Mouse (Mus musculus) forebrain, postnatal 0 days (tissue): ENCODE results near the gene Enthd1. TPM values are rescaled to one million over a fixed set of nuclear protein-coding genes. Genes with fewer than 3 reads are reported as not detected.

Experiments used
- ATAC-seq: fragments of 200-750 bp; cut with Nextera tagmentation; 2 replicates; pipeline ENCODE4 v1.8.0; 2017; ENCODE audit warnings: mild to moderate bottlenecking, moderate library complexity
- DNase-seq: peaks from one replicate; pipeline ENCODE4 v3.0.0-alpha.2; 2015
- H3K27ac ChIP-seq: fragments of 300-500 bp; sonication (generic); 2 replicates; pipeline ENCODE4 v1.5.1; 2014; ENCODE audit warnings: low read depth, mild to moderate bottlenecking, antibody characterized with exemption, low read length, moderate library complexity, mixed read lengths
- H3K27me3 ChIP-seq: fragments of 300-500 bp; sonication (generic); 2 replicates; pipeline ENCODE4 v1.6.1; 2014; ENCODE audit warnings: mild to moderate bottlenecking, low read length, mixed read lengths; ENCODE audit not compliant: insufficient read depth
- H3K36me3 ChIP-seq: fragments of 300-500 bp; sonication (generic); 2 replicates; pipeline ENCODE4 v1.6.1; 2014; ENCODE audit warnings: mild to moderate bottlenecking, moderate library complexity; ENCODE audit not compliant: insufficient read depth
- H3K4me1 ChIP-seq: fragments of 300-500 bp; sonication (generic); 2 replicates; pipeline ENCODE4 v1.6.1; 2014; ENCODE audit warnings: antibody characterized with exemption; ENCODE audit not compliant: insufficient read depth
- H3K4me2 ChIP-seq: fragments of 300-500 bp; sonication (generic); 2 replicates; pipeline ENCODE4 v1.6.1; 2014; ENCODE audit warnings: low read depth, mild to moderate bottlenecking, moderate library complexity
- H3K4me3 ChIP-seq: fragments of 300-500 bp; sonication (generic); 2 replicates; pipeline ENCODE4 v1.5.1; 2014; ENCODE audit warnings: low read depth, low read length, mixed read lengths
- H3K9ac ChIP-seq: fragments of 300-500 bp; sonication (generic); 2 replicates; pipeline ENCODE4 v1.6.1; 2014; ENCODE audit warnings: mild to moderate bottlenecking
- H3K9me3 ChIP-seq: fragments of 300-500 bp; sonication (generic); 2 replicates; pipeline ENCODE4 v1.6.1; 2016; ENCODE audit warnings: low read length
- CTCF ChIP-seq: sonication (generic); IDR thresholded peaks from 2 replicates; pipeline ENCODE4 v1.5.1; 2016; ENCODE audit warnings: antibody characterized with exemption, control low read depth, low read depth
- WGBS: fragments of 180-500 bp; shearing (Covaris S2); extraction: QIAGEN DNeasy Blood & Tissue Kit; methylation state at CpG from one replicate; pipeline ENCODE4 v1.1.7; 2014; 5-methylcytosine and 5-hydroxymethylcytosine counted together
- polyA plus RNA-seq: library from polyadenylated mRNA; unstranded; fragments of >200 nt; fragmentation: Nextera tagmentation; extraction: Ambion mirVana; gene quantifications from 2 replicates; pipeline ENCODE4 v1.2.1, GENCODE M21; 2015
- total RNA-seq: library from RNA; depleted of rRNA; stranded (reverse); fragments of >200 nt; gene quantifications from 2 replicates; pipeline ENCODE4 v1.2.3, GENCODE M21; 2014

Enthd1 gene
- total and polyA plus RNA-seq, 2 experiments from 2014 or later, result not detected

DNA sequence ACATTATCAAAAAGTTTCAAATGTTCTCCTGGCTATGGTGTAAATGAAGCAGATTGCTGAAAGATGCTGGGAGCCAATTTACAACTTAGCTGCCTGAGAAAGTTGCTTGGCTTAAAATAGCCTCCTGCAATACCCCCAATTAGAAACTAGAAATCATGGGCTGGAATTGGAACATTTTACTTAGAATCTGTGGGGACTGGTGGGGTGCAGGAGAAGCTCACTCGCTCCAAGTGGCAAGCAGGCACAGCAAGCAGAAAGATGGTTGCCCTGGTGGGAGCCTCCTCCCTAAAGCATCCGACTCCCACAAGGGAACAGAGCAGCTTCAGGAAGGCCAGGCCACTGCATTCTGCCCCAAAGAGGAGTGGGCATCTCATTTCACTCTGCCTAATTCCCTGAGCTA, 28.9 kb downstream of the Enthd1 start:
- H3K4me3 ChIP-seq, result no peak overlapping the region
- DNase-seq (peak; percentile 70), ATAC-seq (peak; percentile 69)
- no peak overlapping the region for H3K9ac ChIP-seq
- H3K9me3 ChIP-seq, result no peaks in the 10 kb centered on the region
- no peaks in the 10 kb centered on the region for H3K36me3 ChIP-seq
- peak overlapping the region; percentile 62 for H3K27ac ChIP-seq
- no peak overlapping the region for H3K4me2 ChIP-seq
- TF ChIP-seq CTCF, result no peak
- no peaks in the 10 kb centered on the region for H3K27me3 ChIP-seq
- H3K4me1 ChIP-seq, result 0 out of 2 replicates have a peak, but pooled peaks cover 2% of the 10 kb centered on the region
- 57% methylated on average over 2 of the region's 2 CpGs for WGBS

GRCm38 (mm10) chr15:80533274-80533673, 31.7 kb downstream of the Enthd1 start:
- H3K27me3 ChIP-seq, result no peaks in the 10 kb centered on the region
- no peak overlapping the region for H3K27ac ChIP-seq
- no peak for DNase-seq
- no peak overlapping the region for H3K4me2 ChIP-seq
- WGBS, result 59% methylated on average over 6 of the region's 6 CpGs
- H3K9me3 ChIP-seq, result no peaks in the 10 kb centered on the region
- H3K9ac ChIP-seq, result no peak overlapping the region
- H3K4me1 ChIP-seq, result peaks cover 7% of the 10 kb centered on the region; the same call in 1 of the 2 replicates
- H3K36me3 ChIP-seq, result no peaks in the 10 kb centered on the region
- no peak overlapping the region for H3K4me3 ChIP-seq
- no peak for TF ChIP-seq CTCF
- no peak for ATAC-seq

DNA sequence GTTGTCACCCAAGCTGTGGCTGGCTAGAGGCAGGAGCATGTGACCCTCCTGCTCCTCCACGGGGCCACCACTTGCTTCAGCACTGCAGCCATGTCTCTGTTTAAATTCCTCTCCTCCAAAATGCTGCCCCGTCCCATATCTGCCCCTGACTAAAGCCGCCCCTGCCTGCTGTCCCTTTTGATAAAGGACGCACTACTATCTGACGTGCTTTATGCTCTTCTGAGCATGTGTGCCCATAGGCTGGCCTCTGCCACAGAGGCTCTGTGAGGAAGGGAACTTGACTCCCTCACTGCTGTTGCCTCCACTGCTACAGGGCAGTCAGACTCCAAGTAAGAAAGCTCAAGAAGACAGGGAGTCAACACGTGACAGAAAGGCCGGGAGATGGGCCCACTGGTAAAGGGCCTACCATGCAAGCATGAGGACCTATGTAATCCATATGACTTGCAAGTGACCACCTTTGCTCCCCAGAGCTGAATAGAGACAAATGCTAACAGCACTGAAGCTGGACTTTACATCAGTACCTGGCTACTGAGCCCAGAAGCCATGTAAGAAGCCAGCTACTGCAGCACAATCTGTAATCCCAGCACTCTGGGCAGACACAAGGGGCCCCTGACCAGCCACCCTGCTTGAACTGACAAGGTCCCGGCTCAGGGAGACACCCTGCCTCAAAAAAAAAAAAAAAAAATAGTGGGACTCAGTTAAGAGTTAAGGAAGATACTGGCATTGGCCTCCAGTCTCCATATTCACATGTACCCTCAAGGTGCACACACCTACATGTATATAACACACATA, 32.5 kb downstream of the Enthd1 start:
- Histone ChIP-seq H3K27ac (no peak overlapping the region), H3K9me3 (no peaks in the 10 kb centered on the region), H3K9ac (no peak overlapping the region), H3K4me3 (no peak overlapping the region), H3K4me1 (peaks cover 7% of the 10 kb centered on the region; the same call in 1 of the 2 replicates), H3K36me3 (no peaks in the 10 kb centered on the region), H3K27me3 (no peaks in the 10 kb centered on the region), H3K4me2 (no peak overlapping the region)
- ATAC-seq, result no peak
- no peak for TF ChIP-seq CTCF
- no peak for DNase-seq
- 88% methylated on average over 8 of the region's 8 CpGs for WGBS

DNA sequence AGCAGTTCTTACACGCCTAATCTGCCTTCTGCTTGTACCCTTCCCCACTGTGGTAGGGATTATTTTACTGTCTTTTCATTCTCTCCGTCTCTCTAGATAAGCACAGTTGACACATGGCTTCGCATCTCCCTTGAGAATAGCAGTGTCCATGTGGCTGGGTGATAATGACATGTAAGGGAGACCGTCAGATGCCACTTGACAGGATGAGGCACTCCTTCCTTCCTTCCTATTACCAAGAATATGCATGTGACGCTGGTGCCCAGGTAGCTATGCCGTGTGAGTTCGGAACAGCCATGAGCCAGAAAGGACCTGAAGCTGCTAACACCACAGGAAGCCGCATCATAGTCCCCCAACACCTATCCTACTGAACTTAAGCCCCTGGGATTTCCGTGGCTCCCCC, 33.9 kb downstream of the Enthd1 start:
- Histone ChIP-seq H3K4me2 (no peak overlapping the region), H3K4me1 (peaks cover 7% of the 10 kb centered on the region; the same call in 1 of the 2 replicates), H3K27me3 (no peaks in the 10 kb centered on the region), H3K27ac (no peak overlapping the region), H3K9ac (no peak overlapping the region), H3K4me3 (no peak overlapping the region), H3K36me3 (no peaks in the 10 kb centered on the region), H3K9me3 (no peaks in the 10 kb centered on the region)
- ATAC-seq (no peak), DNase-seq (no peak)
- TF ChIP-seq CTCF, result no peak
- WGBS, result 75% methylated on average over 9 of the region's 9 CpGs

- H3K9ac ChIP-seq, result peak overlapping the region; percentile 23; the same call in 1 of the 2 replicates
- no peak overlapping the region for H3K4me2 ChIP-seq
- H3K27me3 ChIP-seq, result no peaks in the 10 kb centered on the region
- H3K4me1 ChIP-seq, result peaks cover 5% of the 10 kb centered on the region; the same call in 1 of the 2 replicates
- no peaks in the 10 kb centered on the region for H3K36me3 ChIP-seq
- H3K9me3 ChIP-seq, result no peaks in the 10 kb centered on the region
- peak; percentile 78 for ATAC-seq
- no peak overlapping the region for H3K4me3 ChIP-seq
- TF ChIP-seq CTCF, result no peak
- peak; percentile 86 for DNase-seq
- WGBS, result 33% methylated on average over 20 of the region's 20 CpGs
- peak overlapping the region; percentile 47; the same call in 1 of the 2 replicates for H3K27ac ChIP-seq
Observed at GRCm38 (mm10) chr15:80529955-80530869, 34.7 kb downstream of the Enthd1 start.

DNA sequence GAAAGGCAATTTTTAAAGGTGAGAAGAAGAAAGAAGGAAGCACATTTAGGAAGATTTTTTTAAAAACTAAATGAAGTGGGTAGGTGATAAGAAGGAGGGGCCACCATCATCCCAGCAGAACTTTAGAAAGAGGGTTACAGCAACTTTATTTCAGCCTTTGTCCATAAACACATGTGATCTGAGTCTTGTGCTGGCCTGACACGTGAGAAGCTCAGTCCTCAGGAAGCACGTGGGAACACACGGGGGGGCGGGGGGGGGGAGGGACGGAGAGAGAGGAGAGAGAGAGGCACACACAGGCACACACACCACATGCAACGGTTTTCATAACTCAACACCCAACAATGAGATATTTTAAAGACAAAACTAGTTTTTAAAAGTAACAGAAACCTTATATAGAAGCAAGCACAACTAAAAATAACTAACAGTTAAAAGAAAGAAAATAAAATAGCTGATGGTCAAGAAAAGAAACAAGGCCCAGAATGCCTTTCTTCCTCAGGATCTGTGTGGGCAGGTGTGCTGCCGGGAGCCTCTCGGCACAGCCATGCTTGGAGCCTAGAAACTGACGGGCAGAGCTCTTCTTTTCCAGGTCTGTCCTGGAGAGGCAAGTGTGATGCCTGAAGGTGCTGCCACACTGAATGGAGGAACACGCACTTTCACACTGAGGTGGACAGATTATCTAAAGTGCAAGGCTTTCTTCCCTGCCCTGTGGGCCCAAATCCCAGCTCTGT, 43.1 kb downstream of the Enthd1 start:
- Histone ChIP-seq H3K9me3 (no peaks in the 10 kb centered on the region), H3K27ac (no peak overlapping the region), H3K9ac (no peak overlapping the region), H3K4me3 (no peak overlapping the region), H3K4me1 (peaks cover 4% of the 10 kb centered on the region; the same call in 1 of the 2 replicates), H3K36me3 (no peaks in the 10 kb centered on the region), H3K4me2 (no peak overlapping the region), H3K27me3 (no peaks in the 10 kb centered on the region)
- DNase-seq, result no peak
- ATAC-seq, result no peak
- no peak for TF ChIP-seq CTCF
- WGBS, result 61% methylated on average over 10 of the region's 10 CpGs
